Mouse (Mus musculus) NIH3T3 (cell line): ENCODE measurements around the gene Olfr910.

ENCODE experiments used
- DNase-seq: peaks from one replicate; pipeline ENCODE4 v3.0.0-alpha.2; 2012; ENCODE audit warnings: low read depth

Gene Olfr910

GRCm38 (mm10) chr9:38537549-38537948, at the start of gene Olfr910:
Gene Olfr910 (plus strand): TSS chr9:38537849.
- no peak for DNase-seq

- no peak for DNase-seq
These were observed 42.1 kb upstream of the Olfr910 start, which contains the start of gene Olfr907 for GRCm38 (mm10) chr9:38495501-38495900. Gene Olfr907 (plus strand): TSS chr9:38495801.

- DNase-seq = no peak
These were observed 25.3 kb upstream of the Olfr910 start for GRCm38 (mm10) chr9:38512353-38512752.

- no peak for DNase-seq
These were observed 16.4 kb upstream of the Olfr910 start, which contains the start of gene Olfr911-ps1 for GRCm38 (mm10) chr9:38521280-38521679. Gene Olfr911-ps1 (plus strand): TSS chr9:38521580.

- DNase-seq = no peak
These were observed 42.2 kb downstream of the Olfr910 start, which contains the start of gene Olfr912 for GRCm38 (mm10) chr9:38579878-38580277. Gene Olfr912 (plus strand): TSS chr9:38580178.
